Comparison of ENCODE assay signal across 17 mouse cellular contexts in the genomic region with DNA sequence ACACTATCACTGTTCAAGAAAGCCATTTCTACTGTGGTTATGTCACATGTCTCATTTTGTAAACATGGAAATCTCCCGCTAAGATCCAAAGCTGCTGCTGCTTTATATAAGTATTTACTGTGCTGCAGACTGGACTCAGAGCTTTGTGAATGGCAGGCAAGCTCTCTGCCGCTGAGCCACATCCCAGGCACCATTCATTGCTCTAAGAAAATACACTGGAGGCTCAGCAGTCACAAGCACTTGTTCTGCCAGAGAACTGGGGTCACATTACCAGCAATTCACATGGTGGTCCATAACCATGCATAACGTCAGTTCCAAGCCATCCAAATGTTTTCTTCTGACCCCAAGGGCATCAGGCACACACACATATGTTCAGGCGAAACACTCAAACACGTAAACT.
DNase-seq lines count a peak whose midpoint lies in the region; ATAC-seq lines count a peak whose summit lies in the region.
"Had no signal": no experiment of that assay in that cellular context is flagged by ENCODE, and none has a peak within 500 bp of the region (broad histone marks: within the 10 kb centered on the region; RNA-seq: fewer than 3 reads in every experiment).

No protein-coding gene starts in this region.

- ATAC-seq in hindbrain, embryonic 15.5 days (ENCODE audit: low FRiP score, low read depth): no peak
- no peak for ATAC-seq in hindbrain, embryonic 11.5 days (ENCODE audit: low FRiP score)
- no peak for ATAC-seq in lung, embryonic 16.5 days (ENCODE audit: low read depth)
- no peak for ATAC-seq in neural tube, embryonic 13.5 days (ENCODE audit: low read depth)
- no peak for ATAC-seq in neural tube, embryonic 15.5 days (ENCODE audit: low FRiP score)

- H3K4me1 ChIP-seq in hindbrain, embryonic 15.5 days (replicated peaks): peaks cover 35% of the 10 kb centered on the region
- 0 out of 2 replicates have a peak, but pooled peaks cover 3% of the 10 kb centered on the region for H3K4me1 ChIP-seq in hindbrain, embryonic 11.5 days (replicated peaks; ENCODE audit: control insufficient read depth, insufficient read depth, low read length)
- H3K4me1 ChIP-seq in lung, embryonic 16.5 days (replicated peaks; ENCODE audit: control insufficient read depth, insufficient read depth, low read length): peaks cover 25% of the 10 kb centered on the region
- peaks cover 32% of the 10 kb centered on the region for H3K4me1 ChIP-seq in neural tube, embryonic 13.5 days (replicated peaks)
- peaks cover 19% of the 10 kb centered on the region for H3K4me1 ChIP-seq in neural tube, embryonic 15.5 days

- 52% methylated on average over 5 of the region's 5 CpGs for WGBS in hindbrain, embryonic 15.5 days
- WGBS in hindbrain, embryonic 11.5 days: 52% methylated on average over 5 of the region's 5 CpGs
- WGBS in lung, embryonic 16.5 days: 44% methylated on average over 5 of the region's 5 CpGs
- WGBS in neural tube, embryonic 13.5 days: 39% methylated on average over 5 of the region's 5 CpGs
- WGBS in neural tube, embryonic 15.5 days: 45% methylated on average over 5 of the region's 5 CpGs

- no peak overlapping the region for H3K4me3 ChIP-seq in hindbrain, embryonic 15.5 days
- no peak overlapping the region for H3K4me3 ChIP-seq in hindbrain, embryonic 11.5 days (ENCODE audit: low read depth, low read length)
- H3K4me3 ChIP-seq in lung, embryonic 16.5 days (ENCODE audit: low read length): no peak overlapping the region
- no peak overlapping the region for H3K4me3 ChIP-seq in neural tube, embryonic 13.5 days
- no peak overlapping the region for H3K4me3 ChIP-seq in neural tube, embryonic 15.5 days (replicated peaks)
- H3K4me3 ChIP-seq: liver, embryonic 15.5 days had no signal

- H3K9ac ChIP-seq in hindbrain, embryonic 15.5 days: no peak overlapping the region
- H3K9ac ChIP-seq in hindbrain, embryonic 11.5 days (ENCODE audit: low read depth, low read length): no peak overlapping the region
- no peak overlapping the region for H3K9ac ChIP-seq in lung, embryonic 16.5 days (ENCODE audit: low read length)
- H3K9ac ChIP-seq in neural tube, embryonic 13.5 days: no peak overlapping the region
- no peak overlapping the region for H3K9ac ChIP-seq in neural tube, embryonic 15.5 days (replicated peaks)
- H3K9ac ChIP-seq: embryonic facial prominence, embryonic 15.5 days; forebrain, embryonic 12.5 days; liver, embryonic 15.5 days had no signal

- H3K27ac ChIP-seq in hindbrain, embryonic 15.5 days (replicated peaks): no peak overlapping the region
- no peak overlapping the region for H3K27ac ChIP-seq in hindbrain, embryonic 11.5 days (ENCODE audit: low read depth, low read length)
- peak overlapping the region; percentile 43 for H3K27ac ChIP-seq in lung, embryonic 16.5 days (ENCODE audit: low read length)
- peak overlapping the region; percentile 42; the same call in 1 of the 2 replicates for H3K27ac ChIP-seq in neural tube, embryonic 13.5 days (replicated peaks)
- no peak overlapping the region; the same call in 1 of the 2 replicates for H3K27ac ChIP-seq in neural tube, embryonic 15.5 days (replicated peaks)
- H3K27ac ChIP-seq: embryonic facial prominence, embryonic 15.5 days; forebrain, embryonic 12.5 days; heart, embryonic 13.5 days; liver, embryonic 15.5 days had no signal

- no peak for DNase-seq in hindbrain, embryonic 11.5 days (ENCODE audit: low spot score)
- no peak for DNase-seq in lung, postnatal 36 days
- DNase-seq: B cell, adult 2 months; cerebellum, adult 18-20 months; gastrocnemius, postnatal 36 days; layer of hippocampus, adult 9-11 months; right cerebral cortex, postnatal 14 days had no signal

- H3K4me2 ChIP-seq in hindbrain, embryonic 15.5 days: peak overlapping the region; percentile 64; the same call in 1 of the 2 replicates
- no peak overlapping the region for H3K4me2 ChIP-seq in hindbrain, embryonic 11.5 days (replicated peaks; ENCODE audit: low read depth, low read length)
- H3K4me2 ChIP-seq in lung, embryonic 16.5 days (ENCODE audit: low read depth, low read length): no peak overlapping the region
- no peak overlapping the region for H3K4me2 ChIP-seq in neural tube, embryonic 13.5 days
- H3K4me2 ChIP-seq in neural tube, embryonic 15.5 days: no peak overlapping the region

- peaks cover 18% of the 10 kb centered on the region for H3K27me3 ChIP-seq in hindbrain, embryonic 15.5 days
- no peaks in the 10 kb centered on the region for H3K27me3 ChIP-seq in hindbrain, embryonic 11.5 days (ENCODE audit: control insufficient read depth, insufficient read depth, low read length)
- H3K27me3 ChIP-seq in lung, embryonic 16.5 days (ENCODE audit: control insufficient read depth, insufficient read depth, low read depth, low read length): no peaks in the 10 kb centered on the region; the same call in 1 of the 2 replicates
- peaks cover 11% of the 10 kb centered on the region for H3K27me3 ChIP-seq in neural tube, embryonic 13.5 days
- peaks cover 12% of the 10 kb centered on the region; the same call in 1 of the 2 replicates for H3K27me3 ChIP-seq in neural tube, embryonic 15.5 days (replicated peaks)

- H3K9me3 ChIP-seq in hindbrain, embryonic 15.5 days: no peaks in the 10 kb centered on the region
- no peaks in the 10 kb centered on the region for H3K9me3 ChIP-seq in hindbrain, embryonic 11.5 days (ENCODE audit: control insufficient read depth, low read length)
- H3K9me3 ChIP-seq in lung, embryonic 16.5 days (ENCODE audit: control insufficient read depth, low read length): no peaks in the 10 kb centered on the region
- H3K9me3 ChIP-seq in neural tube, embryonic 13.5 days: no peaks in the 10 kb centered on the region
- no peaks in the 10 kb centered on the region for H3K9me3 ChIP-seq in neural tube, embryonic 15.5 days (replicated peaks)
- H3K9me3 ChIP-seq: embryonic facial prominence, embryonic 10.5 days; embryonic facial prominence, embryonic 15.5 days; forebrain, embryonic 12.5 days; heart, embryonic 13.5 days; liver, embryonic 15.5 days; megakaryocyte, embryonic 14.5 days had no signal

- H3K36me3 ChIP-seq in hindbrain, embryonic 15.5 days: no peaks in the 10 kb centered on the region
- no peaks in the 10 kb centered on the region for H3K36me3 ChIP-seq in hindbrain, embryonic 11.5 days (ENCODE audit: control insufficient read depth, insufficient read depth, low read length)
- no peaks in the 10 kb centered on the region for H3K36me3 ChIP-seq in lung, embryonic 16.5 days (ENCODE audit: control insufficient read depth, insufficient read depth, low read length)
- H3K36me3 ChIP-seq in neural tube, embryonic 13.5 days: no peaks in the 10 kb centered on the region
- no peaks in the 10 kb centered on the region for H3K36me3 ChIP-seq in neural tube, embryonic 15.5 days
- H3K36me3 ChIP-seq: embryonic facial prominence, embryonic 10.5 days; embryonic facial prominence, embryonic 15.5 days; forebrain, embryonic 12.5 days; heart, embryonic 13.5 days; liver, embryonic 15.5 days had no signal

Comparison
In these comparisons a context has a peak if more than half of its experiments do, and no peak if none do; other contexts are left out.
1. H3K27ac ChIP-seq: peak in lung, embryonic 16.5 days (single experiment) and neural tube, embryonic 13.5 days (single experiment); none in hindbrain, embryonic 15.5 days (single experiment), hindbrain, embryonic 11.5 days (single experiment) and neural tube, embryonic 15.5 days (single experiment).